Comparison of ENCODE assay signal across 22 mouse cellular contexts in genomic region chr19:16457127-16457526, GRCm38 (mm10). TPM values are rescaled to one million over a fixed set of nuclear protein-coding genes. Genes with fewer than 3 reads are reported as not detected.
"Had no signal": no experiment of that assay in that cellular context is flagged by ENCODE, and none has a peak within 500 bp of the region (broad histone marks: within the 10 kb centered on the region; RNA-seq: fewer than 3 reads in every experiment).

No protein-coding gene starts in this region.

- H3K27ac ChIP-seq: left cerebral cortex, adult 2 months; liver, embryonic 13.5 days; midbrain, embryonic 10.5 days; midbrain, embryonic 13.5 days; neural tube, embryonic 13.5 days had no signal

- DNase-seq: kidney, adult 8-10 months; kidney, postnatal 14 days; kidney, postnatal 4 days; layer of hippocampus, postnatal 36 days; liver, embryonic 13.5 days; lung, adult 2 months; lung, postnatal 14 days; lung, postnatal 4 days; retina, postnatal 1 day; right cerebral cortex, postnatal 25 days; spleen, adult 18-20 months; thymus, adult 18-20 months; thymus, postnatal 36 days had no signal

- ATAC-seq: midbrain, embryonic 13.5 days; midbrain, embryonic 16.5 days had no signal

- H3K4me3 ChIP-seq: left cerebral cortex, adult 2 months; liver, embryonic 13.5 days; megakaryocyte, embryonic 14.5 days; midbrain, embryonic 10.5 days; midbrain, embryonic 13.5 days; myocyte; neural tube, embryonic 13.5 days had no signal

RNA-seq across cellular contexts. Expression of gene Gna14, which starts 21.6 kb away (rescaled TPM):
- total RNA-seq: monocyte, adult 5-6 weeks; neutrophil, adult 5-6 weeks had no signal
